Mouse (Mus musculus): ENCODE results near the gene Gpr25.

The Gpr25 gene

GRCm38 (mm10) chr1:136260635-136261238 is at the start of gene Gpr25:
Gpr25 (minus strand) TSS chr1:136260873.
- in situ Hi-C loops (cut with MboI, MseI), result no loop called here

- in situ Hi-C loops (cut with MboI, MseI), result no loop called here
Observed at GRCm38 (mm10) chr1:136309193-136309592, 48.5 kb upstream of the Gpr25 start.

- in situ Hi-C loops (cut with MboI, MseI), result no loop called here
Observed at GRCm38 (mm10) chr1:136306424-136306823, 45.8 kb upstream of the Gpr25 start.

- in situ Hi-C loops (cut with MboI, MseI), result loop anchor here (10.0 kb wide), 1 partner anchor 1451 kb away; no protein-coding TSS in a partner anchor
Observed at GRCm38 (mm10) chr1:136293961-136294360, 33.3 kb upstream of the Gpr25 start.

GRCm38 (mm10) chr1:136289803-136290202 is 29.1 kb upstream of the Gpr25 start:
- in situ Hi-C loops (cut with MboI, MseI), result loop anchor here (10.0 kb wide), 1 partner anchor 1455 kb away; no protein-coding TSS in a partner anchor

- in situ Hi-C loops (cut with MboI, MseI), result no loop called here
Observed at GRCm38 (mm10) chr1:136277366-136277765, 16.7 kb upstream of the Gpr25 start.

GRCm38 (mm10) chr1:136268224-136268623 is 7.6 kb upstream of the Gpr25 start:
- in situ Hi-C loops (cut with MboI, MseI), result no loop called here

- in situ Hi-C loops (cut with MboI, MseI), result no loop called here
Observed at GRCm38 (mm10) chr1:136266127-136266526, 5.5 kb upstream of the Gpr25 start.

- in situ Hi-C loops (cut with MboI, MseI), result no loop called here
Observed at GRCm38 (mm10) chr1:136263355-136263754, 2.7 kb upstream of the Gpr25 start.

GRCm38 (mm10) chr1:136259893-136260634 is 609 bp downstream of the Gpr25 start:
- in situ Hi-C loops (cut with MboI, MseI), result no loop called here

- in situ Hi-C loops (cut with MboI, MseI), result no loop called here
Observed at GRCm38 (mm10) chr1:136259543-136259892, 1.2 kb downstream of the Gpr25 start.

GRCm38 (mm10) chr1:136258495-136258894 is 2.2 kb downstream of the Gpr25 start:
- in situ Hi-C loops (cut with MboI, MseI), result no loop called here

- in situ Hi-C loops (cut with MboI, MseI), result no loop called here
Observed at GRCm38 (mm10) chr1:136255657-136256056, 5.0 kb downstream of the Gpr25 start.

- in situ Hi-C loops (cut with MboI, MseI), result no loop called here
Observed at GRCm38 (mm10) chr1:136255174-136255573, 5.5 kb downstream of the Gpr25 start.

- in situ Hi-C loops (cut with MboI, MseI), result no loop called here
Observed at GRCm38 (mm10) chr1:136254503-136255065, 6.1 kb downstream of the Gpr25 start.

GRCm38 (mm10) chr1:136253472-136253871 is 7.2 kb downstream of the Gpr25 start:
- in situ Hi-C loops (cut with MboI, MseI), result no loop called here

- in situ Hi-C loops (cut with MboI, MseI), result no loop called here
Observed at GRCm38 (mm10) chr1:136249662-136250061, 11.0 kb downstream of the Gpr25 start.

- in situ Hi-C loops (cut with MboI, MseI), result no loop called here
Observed at GRCm38 (mm10) chr1:136247393-136247792, 13.3 kb downstream of the Gpr25 start.

GRCm38 (mm10) chr1:136244469-136244868 is 16.2 kb downstream of the Gpr25 start:
- in situ Hi-C loops (cut with MboI, MseI), result no loop called here

GRCm38 (mm10) chr1:136241801-136242200 is 18.9 kb downstream of the Gpr25 start:
- in situ Hi-C loops (cut with MboI, MseI), result no loop called here

- in situ Hi-C loops (cut with MboI, MseI), result no loop called here
Observed at GRCm38 (mm10) chr1:136238495-136238894, 22.2 kb downstream of the Gpr25 start.

- in situ Hi-C loops (cut with MboI, MseI), result no loop called here
Observed at GRCm38 (mm10) chr1:136234595-136235092, 26.0 kb downstream of the Gpr25 start.
